Comparison of ENCODE assay signal across 8 mouse cellular contexts in genomic region chr1:191326233-191326882, GRCm38 (mm10). TPM values are rescaled to one million over a fixed set of nuclear protein-coding genes. Genes with fewer than 3 reads are reported as not detected.
DNase-seq lines count a peak whose midpoint lies in the region; ATAC-seq lines count a peak whose summit lies in the region.

No protein-coding gene starts in this region.

- H3K27ac ChIP-seq in embryonic facial prominence, embryonic 15.5 days (replicated peaks), result peak overlapping the region; percentile 45
- peak overlapping the region; percentile 89 for H3K27ac ChIP-seq in hindbrain, embryonic 15.5 days (replicated peaks)
- H3K27ac ChIP-seq in liver, embryonic 13.5 days, result peak overlapping the region; percentile 81

- H3K9ac ChIP-seq in embryonic facial prominence, embryonic 15.5 days, result peak overlapping the region; percentile 70
- peak overlapping the region; percentile 86 for H3K9ac ChIP-seq in hindbrain, embryonic 15.5 days
- peak overlapping the region; percentile 93 for H3K9ac ChIP-seq in liver, embryonic 13.5 days

- H3K4me1 ChIP-seq in embryonic facial prominence, embryonic 15.5 days, result peaks cover 23% of the 10 kb centered on the region
- peaks cover 39% of the 10 kb centered on the region for H3K4me1 ChIP-seq in hindbrain, embryonic 15.5 days (replicated peaks)
- peaks cover 46% of the 10 kb centered on the region for H3K4me1 ChIP-seq in liver, embryonic 13.5 days (replicated peaks)

- no peaks in the 10 kb centered on the region for H3K27me3 ChIP-seq in embryonic facial prominence, embryonic 15.5 days
- H3K27me3 ChIP-seq in hindbrain, embryonic 15.5 days, result no peaks in the 10 kb centered on the region
- H3K27me3 ChIP-seq in liver, embryonic 13.5 days, result no peaks in the 10 kb centered on the region

- H3K9me3 ChIP-seq in embryonic facial prominence, embryonic 15.5 days (replicated peaks), result no peaks in the 10 kb centered on the region
- no peaks in the 10 kb centered on the region for H3K9me3 ChIP-seq in hindbrain, embryonic 15.5 days
- H3K9me3 ChIP-seq in liver, embryonic 13.5 days (replicated peaks), result no peaks in the 10 kb centered on the region

- peak; percentile 26 for DNase-seq in ovary, adult 18-20 months (ENCODE audit: low spot score)
- DNase-seq in ovary, postnatal 10 days (ENCODE audit: low spot score), result no peak
- peak; percentile 69 for DNase-seq in adrenal gland, postnatal 14 days
- DNase-seq in liver, embryonic 13.5 days, result peak; percentile 36
- DNase-seq in natural killer cell, adult 2 months (ENCODE audit: low spot score in 2 of 2), result peak; percentile 59 to 65
- DNase-seq in thymus, postnatal 4 days, result peak; percentile 80

- 1% methylated on average over 35 of the region's 35 CpGs for WGBS in embryonic facial prominence, embryonic 15.5 days
- 1% methylated on average over 35 of the region's 35 CpGs for WGBS in hindbrain, embryonic 15.5 days
- 1% methylated on average over 35 of the region's 35 CpGs for WGBS in liver, embryonic 13.5 days (ENCODE audit: insufficient replicate concordance)

- peak overlapping the region; percentile 80 for H3K4me3 ChIP-seq in embryonic facial prominence, embryonic 15.5 days (replicated peaks)
- peak overlapping the region; percentile 83 for H3K4me3 ChIP-seq in hindbrain, embryonic 15.5 days
- peak overlapping the region; percentile 86 for H3K4me3 ChIP-seq in liver, embryonic 13.5 days (replicated peaks)

- peak; percentile 58 for ATAC-seq in embryonic facial prominence, embryonic 15.5 days (ENCODE audit: insufficient number of reproducible peaks, low FRiP score, low TSS enrichment, low read depth)
- ATAC-seq in hindbrain, embryonic 15.5 days (ENCODE audit: low FRiP score, low read depth), result peak; percentile 74
- ATAC-seq in liver, embryonic 13.5 days (ENCODE audit: low read depth), result peak; percentile 65

- no peaks in the 10 kb centered on the region for H3K36me3 ChIP-seq in embryonic facial prominence, embryonic 15.5 days
- H3K36me3 ChIP-seq in hindbrain, embryonic 15.5 days, result 0 out of 2 replicates have a peak, but pooled peaks cover under 1% of the 10 kb centered on the region
- 0 out of 2 replicates have a peak, but pooled peaks cover 8% of the 10 kb centered on the region for H3K36me3 ChIP-seq in liver, embryonic 13.5 days

- peak overlapping the region; percentile 89 for H3K4me2 ChIP-seq in embryonic facial prominence, embryonic 15.5 days (replicated peaks)
- peak overlapping the region; percentile 80 for H3K4me2 ChIP-seq in hindbrain, embryonic 15.5 days
- H3K4me2 ChIP-seq in liver, embryonic 13.5 days, result peak overlapping the region; percentile 100

RNA-seq across cellular contexts. Expression of gene Tmem206, which starts 0.6 kb away (rescaled TPM):
- 6.2 and 6.8 TPM in 2 replicates for total RNA-seq in adrenal gland, postnatal 14 days (2021)
- 16.6 and 17.9 TPM in 2 replicates for polyA plus RNA-seq in embryonic facial prominence, embryonic 15.5 days (2015; fragmentation: Nextera tagmentation; extraction: Ambion mirVana)
- 35.9 and 36.1 TPM in 2 replicates for polyA plus RNA-seq in hindbrain, embryonic 15.5 days (2015; fragmentation: Nextera tagmentation; extraction: Ambion mirVana)
- polyA plus RNA-seq in liver, embryonic 13.5 days (2015; fragmentation: Nextera tagmentation; extraction: Ambion mirVana), result 6.8 and 10.1 TPM in 2 replicates

RNA-seq across cellular contexts. Expression of gene Nenf, which starts 8.4 kb away (rescaled TPM):
- 89.6 and 91.5 TPM in 2 replicates for total RNA-seq in adrenal gland, postnatal 14 days (2021)
- polyA plus RNA-seq in embryonic facial prominence, embryonic 15.5 days (2015; fragmentation: Nextera tagmentation; extraction: Ambion mirVana), result 106 and 114 TPM in 2 replicates
- polyA plus RNA-seq in hindbrain, embryonic 15.5 days (2015; fragmentation: Nextera tagmentation; extraction: Ambion mirVana), result 138 TPM in 2 replicates
- polyA plus RNA-seq in liver, embryonic 13.5 days (2015; fragmentation: Nextera tagmentation; extraction: Ambion mirVana), result 28.0 and 29.9 TPM in 2 replicates
